Mouse (Mus musculus) erythroblast, adult 5-6 weeks (primary cell): ENCODE results near the gene Dagla. TPM values are rescaled to one million over a fixed set of nuclear protein-coding genes. Genes with fewer than 3 reads are reported as not detected.

Source experiments
- ATAC-seq: replicated peaks from 2 replicates; pipeline ENCODE4 v1.8.0; 2016; ENCODE audit warnings: moderate number of reproducible peaks, mild to moderate bottlenecking, moderate TSS enrichment, inconsistent platforms; ENCODE audit not compliant: poor library complexity, low FRiP score, severe bottlenecking
- total RNA-seq, 2 experiments: library from RNA; stranded (forward) in 1 of 2; stranded (reverse) in 1 of 2; fragments of 150-400 nt in 1 of 2; fragments of 200-764, 138-1000 nt in 1 of 2; gene quantifications; 2 replicates each; pipeline versions ENCODE4 v1.2.3 to v1.2.4; 2015 to 2017; ENCODE audit warnings: low replicate concordance in 2 of 2

Gene Dagla
- total RNA-seq, 2 experiments from 2014 or later: not detected

DNA sequence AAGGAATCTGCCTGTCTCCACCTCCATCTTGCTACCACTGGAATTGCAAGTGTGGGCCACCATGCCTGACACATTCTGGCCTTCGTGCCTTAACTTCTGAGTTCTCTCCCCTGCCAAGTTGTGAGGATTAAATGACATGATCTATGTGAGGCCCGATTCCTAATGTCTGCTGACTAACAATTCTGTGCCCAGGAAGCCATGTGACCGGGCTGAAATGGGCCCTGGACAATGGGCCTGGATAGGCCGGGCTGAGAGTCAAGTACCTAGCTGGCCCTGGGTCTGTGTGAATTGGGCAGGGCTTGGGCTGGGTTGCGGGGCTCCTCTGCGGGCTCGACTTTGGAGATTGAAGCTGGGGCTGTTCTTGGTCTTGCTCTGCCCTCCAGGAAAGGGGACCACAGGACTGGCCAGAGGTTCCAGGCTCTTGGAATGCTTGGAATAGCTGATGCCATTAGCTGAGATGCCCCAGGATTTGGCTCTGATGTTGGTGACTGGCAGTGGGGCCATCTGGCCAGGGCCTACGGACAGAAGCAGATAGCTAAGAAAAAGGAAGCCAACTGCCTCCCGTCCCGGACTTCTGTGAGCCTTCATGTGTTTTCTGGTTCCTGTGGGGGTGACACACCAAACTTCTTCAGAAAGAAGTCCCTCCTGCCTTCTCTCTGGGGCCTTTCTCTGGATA is 90.7 kb downstream of the Dagla start:
- ATAC-seq: no peak

GRCm38 (mm10) chr19:10210885-10211284 is 93.8 kb downstream of the Dagla start:
- peak; percentile 40 for ATAC-seq

- no peak for ATAC-seq
These were observed 95.8 kb downstream of the Dagla start for GRCm38 (mm10) chr19:10208851-10209250.

GRCm38 (mm10) chr19:10205051-10205450 is 99.6 kb downstream of the Dagla start:
- ATAC-seq: no peak

- ATAC-seq: peak; percentile 64
These were observed 100.1 kb downstream of the Dagla start for GRCm38 (mm10) chr19:10204616-10205001.

DNA sequence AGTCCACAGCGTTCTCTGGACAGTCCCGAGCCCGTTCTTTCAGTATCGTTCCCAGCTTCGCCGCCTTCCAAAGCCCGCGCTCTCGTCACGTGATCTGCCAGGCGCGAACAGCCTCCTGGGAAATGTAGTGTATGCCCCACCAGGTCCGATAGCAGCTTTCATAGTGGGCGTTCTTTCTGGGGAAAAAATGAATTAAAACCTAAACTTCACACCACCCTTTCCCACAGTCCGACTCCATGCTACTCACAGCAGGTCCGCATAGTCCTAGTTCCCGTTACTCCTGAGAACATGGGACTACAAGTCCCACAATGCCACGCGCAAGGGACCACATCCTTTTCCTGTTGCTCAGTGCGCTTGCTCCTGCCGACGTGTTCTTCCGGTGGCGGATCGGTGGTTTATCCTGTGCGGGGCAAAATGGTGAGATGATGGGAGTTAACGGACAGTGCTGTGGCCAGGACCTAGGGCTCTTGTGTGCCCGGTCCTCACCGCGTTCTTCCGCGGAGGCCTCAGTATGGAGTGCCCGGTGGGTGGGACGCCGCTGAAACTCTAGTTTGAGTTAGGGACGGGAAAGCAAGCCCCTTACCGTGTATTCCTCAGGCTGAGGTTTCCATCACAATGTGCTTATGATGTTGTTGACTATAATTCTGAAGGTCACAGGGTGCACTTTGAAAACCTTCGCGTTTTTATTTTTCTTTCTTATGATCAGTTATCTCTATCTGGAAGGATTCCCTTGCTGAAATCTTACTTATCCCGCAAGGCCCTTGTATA is 100.6 kb downstream of the Dagla start, which contains the start of the genes Tmem258 and Fen1:
Tmem258 (plus strand) TSS at position 167 of the 768 bp plus-strand sequence.
Fen1 (minus strand) TSS at position 322 of the 768 bp plus-strand sequence.
- ATAC-seq: peak; percentile 85

DNA sequence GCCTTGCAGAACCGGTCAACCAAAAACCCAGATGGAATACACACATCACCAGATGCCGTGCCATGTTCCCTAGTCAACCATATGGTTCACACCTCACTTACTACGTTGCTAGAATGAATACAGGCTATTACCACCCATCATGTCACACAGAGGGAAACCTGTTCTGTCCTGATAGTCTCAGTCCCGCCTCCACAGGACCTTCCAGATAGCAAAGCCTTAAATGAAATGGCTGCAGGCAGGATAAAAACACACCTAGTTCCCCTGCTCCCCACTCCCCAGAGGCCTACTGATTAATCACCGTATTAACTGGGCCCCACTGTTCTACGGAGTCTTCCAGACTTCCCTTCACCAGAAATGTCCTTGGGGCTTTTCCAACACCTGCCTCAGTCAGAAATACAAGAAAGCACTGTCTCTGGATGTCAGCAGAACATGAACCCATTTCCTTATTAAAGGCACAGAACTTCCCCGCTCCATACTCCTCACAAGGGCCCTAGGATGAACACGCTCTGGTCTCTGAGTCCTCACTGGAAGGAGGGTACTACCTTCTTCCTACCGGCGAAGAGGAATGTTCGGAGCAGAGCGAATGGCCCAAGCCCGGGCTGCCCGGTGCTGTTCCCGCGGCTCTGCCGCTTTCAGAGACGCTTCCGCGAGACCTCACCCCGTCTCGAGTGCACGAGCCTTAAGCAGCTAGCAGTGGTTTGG is 101.4 kb downstream of the Dagla start:
- peak; percentile 75 for ATAC-seq

- peak; percentile 45; the same call in 1 of the 2 replicates for ATAC-seq
These were observed 106.0 kb downstream of the Dagla start for GRCm38 (mm10) chr19:10198723-10199122.

- no peak for ATAC-seq
These were observed 106.4 kb downstream of the Dagla start for GRCm38 (mm10) chr19:10198286-10198685.

DNA sequence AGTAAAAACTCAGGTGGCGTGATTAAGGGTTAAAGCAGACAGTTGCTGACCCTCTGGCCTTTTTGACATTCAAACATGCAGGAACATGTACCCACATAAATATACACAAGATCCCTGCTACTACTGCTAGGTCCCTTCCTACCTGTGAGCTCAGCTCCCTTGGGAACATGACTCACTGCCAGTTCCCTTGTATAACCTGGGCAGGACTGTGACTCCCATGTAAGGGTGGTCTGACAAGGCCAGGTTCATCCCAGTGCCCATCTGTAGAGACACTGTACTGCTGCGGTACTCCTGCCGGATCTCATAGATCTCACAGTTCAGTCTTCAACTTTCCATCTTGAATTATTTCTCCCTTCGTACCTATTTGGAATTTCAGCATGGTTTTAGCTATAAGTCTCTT is 107.5 kb downstream of the Dagla start:
- ATAC-seq: no peak

Other genes with a start within 250 kb of the Dagla start
- 5.2 and 9.0 TPM in 2 replicates for gene Fads2, start 203.1 kb downstream of the Dagla start, total RNA-seq (2015; ENCODE audit: low replicate concordance)
- gene Fads2, start 203.1 kb downstream of the Dagla start, total RNA-seq (2017; ENCODE audit: low replicate concordance): 4.6 and 5.8 TPM in 2 replicates
- 19.2 and 38.2 TPM in 2 replicates for gene Fads1, start 122.0 kb downstream of the Dagla start, total RNA-seq (2015; ENCODE audit: low replicate concordance)
- 13.0 and 15.6 TPM in 2 replicates for gene Fads1, start 122.0 kb downstream of the Dagla start, total RNA-seq (2017; ENCODE audit: low replicate concordance)
- 87.8 and 120 TPM in 2 replicates for gene Tmem258, start 100.9 kb downstream of the Dagla start, total RNA-seq (2015; ENCODE audit: low replicate concordance)
- 49.7 and 60.6 TPM in 2 replicates for gene Tmem258, start 100.9 kb downstream of the Dagla start, total RNA-seq (2017; ENCODE audit: low replicate concordance)
- gene Fen1, start 100.7 kb downstream of the Dagla start, total RNA-seq (2015; ENCODE audit: low replicate concordance): 15.2 and 26.3 TPM in 2 replicates
- gene Fen1, start 100.7 kb downstream of the Dagla start, total RNA-seq (2017; ENCODE audit: low replicate concordance): 38.4 and 58.1 TPM in 2 replicates
- gene Myrf, start 64.1 kb downstream of the Dagla start, total RNA-seq (2015; ENCODE audit: low replicate concordance): not detected in 2 replicates
- 0.42 TPM in 1 of 2 replicates, not detected in the other for gene Myrf, start 64.1 kb downstream of the Dagla start, total RNA-seq (2017; ENCODE audit: low replicate concordance)
- not detected in 2 replicates for gene Syt7, start 84.2 kb upstream of the Dagla start, total RNA-seq (2015; ENCODE audit: low replicate concordance)
- not detected in 2 replicates for gene Syt7, start 84.2 kb upstream of the Dagla start, total RNA-seq (2017; ENCODE audit: low replicate concordance)
- not detected in 2 replicates for gene Lrrc10b, start 152.6 kb upstream of the Dagla start, total RNA-seq (2015; ENCODE audit: low replicate concordance)
- gene Lrrc10b, start 152.6 kb upstream of the Dagla start, total RNA-seq (2017; ENCODE audit: low replicate concordance): not detected in 2 replicates
- not detected in 2 replicates for gene Ppp1r32, start 178.1 kb upstream of the Dagla start, total RNA-seq (2015; ENCODE audit: low replicate concordance)
- 0.94 TPM in 1 of 2 replicates, not detected in the other for gene Ppp1r32, start 178.1 kb upstream of the Dagla start, total RNA-seq (2017; ENCODE audit: low replicate concordance)
- gene Cpsf7, start 220.4 kb upstream of the Dagla start, total RNA-seq (2015; ENCODE audit: low replicate concordance): 18.4 and 27.1 TPM in 2 replicates
- gene Cpsf7, start 220.4 kb upstream of the Dagla start, total RNA-seq (2017; ENCODE audit: low replicate concordance): 20.4 and 20.8 TPM in 2 replicates
- gene Sdhaf2, start 221.3 kb upstream of the Dagla start, total RNA-seq (2015; ENCODE audit: low replicate concordance): 21.5 and 35.4 TPM in 2 replicates
- gene Sdhaf2, start 221.3 kb upstream of the Dagla start, total RNA-seq (2017; ENCODE audit: low replicate concordance): 20.1 and 34.9 TPM in 2 replicates